Mouse (Mus musculus): ENCODE results near the gene Map4. TPM values are rescaled to one million over a fixed set of nuclear protein-coding genes. Genes with fewer than 3 reads are reported as not detected.

Map4 gene
- total and polyA plus RNA-seq, 3 experiments: 14.4 to 45.8 (median 28.9) TPM

GRCm38 (mm10) chr9:109959456-109960150, 28.3 kb downstream of the Map4 start:
- in situ Hi-C loops (cut with MboI; ENCODE audit: low pct_ligation_motif_present, low pct_unique_long_range_greater_than_20kb, low sequenced_read_pairs) (no loop called here), dilution Hi-C loops (cut with MboI; ENCODE audit: extremely low pct_ligation_motif_present, extremely low pct_unique_long_range_greater_than_20kb, low sequenced_read_pairs) (no loop called here)
- no peak overlapping the region for H3K4me3 ChIP-seq (replicated peaks in 1 of 3; ENCODE audit: low read depth in 2 of 3, low read length in 2 of 3, poor library complexity in 1 of 3)
- peaks cover 9% of the 10 kb centered on the region for H3K79me2 ChIP-seq (replicated peaks; ENCODE audit: control insufficient read depth, extremely low read depth, insufficient read depth, poor library complexity, severe bottlenecking)
- TF ChIP-seq CHD2 (IDR thresholded peaks at IDR 0.05; ENCODE audit: low read length) (no peak), RCOR1 (conservative IDR thresholded peaks at IDR 0.05; ENCODE audit: low read depth, low read length) (no peak), ZKSCAN1 (IDR thresholded peaks at IDR 0.05; ENCODE audit: borderline replicate concordance, low read depth, low read length) (no peak), MAFK (IDR thresholded peaks at IDR 0.05; ENCODE audit: insufficient replicate concordance, low read length) (no peak), JUND (conservative IDR thresholded peaks at IDR 0.05; ENCODE audit: low read depth, low read length) (no peak), MEF2A (IDR thresholded peaks at IDR 0.05; ENCODE audit: borderline replicate concordance, low read depth, low read length) (no peak), POLR2AphosphoS2 (IDR thresholded peaks at IDR 0.05; ENCODE audit: low read depth, low read length) (no peak), SMC3 (IDR thresholded peaks at IDR 0.05; ENCODE audit: low read depth, low read length) (no peak), MAX (IDR thresholded peaks at IDR 0.05; ENCODE audit: low read length) (no peak), UBTF (IDR thresholded peaks at IDR 0.05; ENCODE audit: low read depth, low read length) (no peak), CHD1 (IDR thresholded peaks at IDR 0.05; ENCODE audit: low read depth, low read length) (no peak), CTCF (conservative IDR thresholded peaks at IDR 0.05 in 1 of 2, IDR thresholded peaks at IDR 0.05 in 1 of 2; ENCODE audit: low read depth in 2 of 2, low read length in 2 of 2) (no peak), MYC (IDR thresholded peaks at IDR 0.05; ENCODE audit: low read depth, low read length) (no peak), EP300 (IDR thresholded peaks at IDR 0.05; ENCODE audit: low read length) (no peak), POLR2A (IDR thresholded peaks at IDR 0.05; ENCODE audit: low read depth, low read length) (no peak), NRF1 (IDR thresholded peaks at IDR 0.05; ENCODE audit: low read depth, low read length) (no peak)
- peaks cover 0 to 20% of the 10 kb centered on the region in 2 experiments; a peak in 2 of 4 replicates for H3K4me1 ChIP-seq (ENCODE audit: control insufficient read depth in 1 of 2, insufficient read depth in 2 of 2)
- no peak for DNase-seq (ENCODE audit: extremely low read depth)
- H3K36me3 ChIP-seq (replicated peaks in 1 of 2; ENCODE audit: control insufficient read depth in 1 of 2, insufficient read depth in 1 of 2, low read length in 1 of 2): no peaks in the 10 kb centered on the region
- H3K4me2 ChIP-seq (ENCODE audit: insufficient read depth, low read depth, poor library complexity, severe bottlenecking): peak overlapping the region; percentile 33
- H3K9ac ChIP-seq (ENCODE audit: insufficient read depth, low read depth): peak overlapping the region; percentile 32; the same call in 1 of the 2 replicates
- H3K9me3 ChIP-seq (replicated peaks; ENCODE audit: low read length): no peaks in the 10 kb centered on the region
- H3K27ac ChIP-seq (ENCODE audit: insufficient read depth, low read depth): no peak overlapping the region
- H3K27me3 ChIP-seq (replicated peaks): no peaks in the 10 kb centered on the region

- TF ChIP-seq IRF4 (IDR thresholded peaks at IDR 0.05; ENCODE audit: low read depth, low read length) (peak; percentile 76), HCFC1 (IDR thresholded peaks at IDR 0.05; ENCODE audit: low read depth, low read length) (no peak), EP300 (IDR thresholded peaks at IDR 0.05; ENCODE audit: low read length) (peak; percentile 54; the same call in 1 of the 2 replicates)
- DNase-seq (ENCODE audit: extremely low read depth): no peak
- Histone ChIP-seq H3K4me2 (ENCODE audit: insufficient read depth, low read depth, poor library complexity, severe bottlenecking) (no peak overlapping the region), H3K79me2 (replicated peaks; ENCODE audit: control insufficient read depth, extremely low read depth, insufficient read depth, poor library complexity, severe bottlenecking) (peaks cover 5% of the 10 kb centered on the region), H3K27me3 (replicated peaks) (no peaks in the 10 kb centered on the region), H3K4me3 (replicated peaks in 1 of 3; ENCODE audit: low read depth in 2 of 3, low read length in 2 of 3, poor library complexity in 1 of 3) (no peak overlapping the region), H3K27ac (ENCODE audit: insufficient read depth, low read depth) (no peak overlapping the region), H3K4me1 (ENCODE audit: control insufficient read depth in 1 of 2, insufficient read depth in 2 of 2) (peaks cover 0 to 20% of the 10 kb centered on the region in 2 experiments; a peak in 2 of 4 replicates), H3K9ac (ENCODE audit: insufficient read depth, low read depth) (no peak overlapping the region), H3K9me3 (replicated peaks; ENCODE audit: low read length) (no peaks in the 10 kb centered on the region), H3K36me3 (replicated peaks in 1 of 2; ENCODE audit: control insufficient read depth in 1 of 2, insufficient read depth in 1 of 2, low read length in 1 of 2) (no peaks in the 10 kb centered on the region)
- dilution Hi-C loops (cut with MboI; ENCODE audit: extremely low pct_ligation_motif_present, extremely low pct_unique_long_range_greater_than_20kb, low sequenced_read_pairs) (no loop called here), in situ Hi-C loops (cut with MboI; ENCODE audit: low pct_ligation_motif_present, low pct_unique_long_range_greater_than_20kb, low sequenced_read_pairs) (no loop called here)
Measured at GRCm38 (mm10) chr9:109960593-109960992, 29.3 kb downstream of the Map4 start.

All from CH12.LX (cell line).